Mouse (Mus musculus): ENCODE results near the gene AL731706.1. TPM values are rescaled to one million over a fixed set of nuclear protein-coding genes. Genes with fewer than 3 reads are reported as not detected.

AL731706.1 gene
- polyA plus RNA-seq, 1 experiment from 2014 or later = 29.5 TPM

- no peaks in the 10 kb centered on the region; the same call in 1 of the 2 replicates for H3K4me1 ChIP-seq (ENCODE audit: insufficient read depth)
- DNase-seq (peak; percentile 72), ATAC-seq (ENCODE audit: insufficient read depth) (0 out of 2 replicates have a peak, but pooled peaks have one; percentile 64)
- H3K36me3 ChIP-seq (ENCODE audit: insufficient read depth) = no peaks in the 10 kb centered on the region
- H3K4me2 ChIP-seq = no peak overlapping the region
- H3K27me3 ChIP-seq (ENCODE audit: insufficient read depth, low read length) = no peaks in the 10 kb centered on the region
- H3K9me3 ChIP-seq (ENCODE audit: low read depth, low read length) = no peaks in the 10 kb centered on the region
- TF ChIP-seq CTCF (IDR thresholded peaks at IDR 0.05; ENCODE audit: low read depth) = peak; percentile 48
- H3K9ac ChIP-seq = no peak overlapping the region
- H3K27ac ChIP-seq (ENCODE audit: low read depth) = no peak overlapping the region
- no peak overlapping the region for H3K4me3 ChIP-seq (ENCODE audit: low read depth, low read length)
- 43% methylated on average over 3 of the region's 3 CpGs for WGBS
Measured at GRCm38 (mm10) chr2:136914334-136914902, 23.2 kb upstream of the AL731706.1 start.

DNA sequence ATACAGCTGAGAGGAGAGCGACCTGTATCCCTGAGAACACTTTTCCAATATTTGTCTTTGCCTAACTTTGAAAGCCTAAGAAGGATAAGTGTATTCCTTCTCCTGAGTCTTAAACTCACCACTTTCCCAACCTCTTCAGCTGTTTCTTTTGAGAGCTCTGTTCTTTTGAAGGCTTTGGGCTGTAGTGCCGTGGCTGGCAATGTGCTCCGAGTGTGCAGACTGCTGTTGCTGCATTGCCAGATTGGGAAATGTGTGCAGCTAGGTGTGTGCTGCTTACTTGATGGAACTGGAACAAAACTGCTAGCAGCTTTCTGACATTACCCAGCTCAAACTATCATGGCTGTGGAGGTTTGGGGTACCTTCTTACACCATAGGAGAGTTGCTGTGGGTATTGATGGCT lies 21.8 kb upstream of the AL731706.1 start:
- peak overlapping the region; percentile 9; the same call in 1 of the 2 replicates for H3K27ac ChIP-seq (ENCODE audit: low read depth)
- no peaks in the 10 kb centered on the region for H3K9me3 ChIP-seq (ENCODE audit: low read depth, low read length)
- no peak overlapping the region for H3K4me2 ChIP-seq
- no peaks in the 10 kb centered on the region; the same call in 1 of the 2 replicates for H3K4me1 ChIP-seq (ENCODE audit: insufficient read depth)
- no peak for DNase-seq
- H3K9ac ChIP-seq = no peak overlapping the region
- no peak for TF ChIP-seq CTCF (IDR thresholded peaks at IDR 0.05; ENCODE audit: low read depth)
- H3K27me3 ChIP-seq (ENCODE audit: insufficient read depth, low read length) = no peaks in the 10 kb centered on the region
- H3K4me3 ChIP-seq (ENCODE audit: low read depth, low read length) = no peak overlapping the region
- ATAC-seq (ENCODE audit: insufficient read depth) = no peak
- 60% methylated on average over 3 of the region's 3 CpGs for WGBS
- H3K36me3 ChIP-seq (ENCODE audit: insufficient read depth) = no peaks in the 10 kb centered on the region

DNA sequence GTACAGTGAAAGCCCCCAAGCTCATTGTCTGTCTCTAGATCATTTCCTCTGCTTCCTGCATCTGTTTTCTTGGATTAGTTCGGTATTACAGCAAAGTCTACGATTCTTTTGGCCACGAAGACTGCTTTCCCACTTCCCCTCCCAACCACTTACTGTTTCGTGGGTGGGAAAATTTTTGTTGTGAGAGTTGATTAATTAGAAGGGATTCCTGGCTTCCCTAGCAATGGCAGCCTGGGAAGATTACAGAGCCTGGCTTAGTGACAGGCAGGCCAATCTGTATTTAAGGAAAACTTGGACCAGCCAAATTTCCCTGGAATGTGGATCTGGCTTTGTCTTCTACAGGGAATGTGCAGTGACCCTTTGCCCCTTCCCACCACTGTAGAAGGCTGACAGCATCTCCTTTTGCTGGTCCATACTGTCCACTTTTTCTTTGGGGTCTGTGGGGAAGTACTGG lies 20.8 kb upstream of the AL731706.1 start:
- Histone ChIP-seq H3K27ac (ENCODE audit: low read depth) (no peak overlapping the region; the same call in 1 of the 2 replicates), H3K4me2 (no peak overlapping the region)

DNA sequence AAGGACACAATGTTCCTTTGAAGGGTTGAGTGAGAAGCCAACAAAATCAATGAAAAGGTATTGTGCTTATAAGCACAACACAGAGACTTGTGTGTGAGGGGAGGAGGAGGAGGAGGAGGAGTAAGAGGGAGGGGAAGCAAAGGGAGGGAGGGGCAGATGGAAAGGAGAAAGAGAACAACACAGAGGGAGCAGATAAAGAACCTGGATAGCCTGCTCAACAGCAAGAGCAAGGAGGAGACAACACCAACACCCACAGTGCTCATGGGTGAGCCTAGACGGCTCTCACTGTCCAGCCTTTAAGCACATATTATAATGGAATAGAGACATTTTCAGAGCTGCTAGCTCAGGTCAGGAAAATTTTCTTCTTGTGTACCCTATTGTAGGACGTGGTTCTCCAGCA lies 18.1 kb upstream of the AL731706.1 start:
- no peak for TF ChIP-seq CTCF (IDR thresholded peaks at IDR 0.05; ENCODE audit: low read depth)
- H3K4me3 ChIP-seq (ENCODE audit: low read depth, low read length) = no peak overlapping the region

More for the DNA sequence above, 20.8 kb upstream of the AL731706.1 start:
- H3K27me3 ChIP-seq (ENCODE audit: insufficient read depth, low read length) = no peaks in the 10 kb centered on the region
- no peaks in the 10 kb centered on the region; the same call in 1 of the 2 replicates for H3K4me1 ChIP-seq (ENCODE audit: insufficient read depth)
- H3K9me3 ChIP-seq (ENCODE audit: low read depth, low read length) = no peaks in the 10 kb centered on the region
- no peak for TF ChIP-seq CTCF (IDR thresholded peaks at IDR 0.05; ENCODE audit: low read depth)
- WGBS = 18% methylated on average over 4 of the region's 4 CpGs
- H3K4me3 ChIP-seq (ENCODE audit: low read depth, low read length) = no peak overlapping the region
- DNase-seq (peak; percentile 76), ATAC-seq (ENCODE audit: insufficient read depth) (peak; percentile 54; the same call in 1 of the 2 replicates)
- H3K9ac ChIP-seq = no peak overlapping the region
- no peaks in the 10 kb centered on the region for H3K36me3 ChIP-seq (ENCODE audit: insufficient read depth)

GRCm38 (mm10) chr2:136908596-136908995 lies 17.4 kb upstream of the AL731706.1 start:
- WGBS = 63% methylated on average over 3 of the region's 3 CpGs
- Histone ChIP-seq H3K9me3 (ENCODE audit: low read depth, low read length) (no peaks in the 10 kb centered on the region), H3K4me2 (no peak overlapping the region), H3K27ac (ENCODE audit: low read depth) (no peak overlapping the region), H3K36me3 (ENCODE audit: insufficient read depth) (no peaks in the 10 kb centered on the region), H3K4me1 (ENCODE audit: insufficient read depth) (no peaks in the 10 kb centered on the region; the same call in 1 of the 2 replicates), H3K9ac (no peak overlapping the region), H3K27me3 (ENCODE audit: insufficient read depth, low read length) (no peaks in the 10 kb centered on the region), H3K4me3 (ENCODE audit: low read depth, low read length) (no peak overlapping the region)
- TF ChIP-seq CTCF (IDR thresholded peaks at IDR 0.05; ENCODE audit: low read depth) = no peak
- DNase-seq (no peak), ATAC-seq (ENCODE audit: insufficient read depth) (no peak)

More for the DNA sequence above, 18.1 kb upstream of the AL731706.1 start:
- H3K9me3 ChIP-seq (ENCODE audit: low read depth, low read length) = no peaks in the 10 kb centered on the region
- H3K9ac ChIP-seq = no peak overlapping the region
- DNase-seq (no peak), ATAC-seq (ENCODE audit: insufficient read depth) (no peak)
- H3K27me3 ChIP-seq (ENCODE audit: insufficient read depth, low read length) = no peaks in the 10 kb centered on the region
- no peak overlapping the region for H3K27ac ChIP-seq (ENCODE audit: low read depth)
- H3K4me2 ChIP-seq = no peak overlapping the region
- no peaks in the 10 kb centered on the region; the same call in 1 of the 2 replicates for H3K4me1 ChIP-seq (ENCODE audit: insufficient read depth)
- WGBS = 80% methylated on average over 2 of the region's 2 CpGs
- no peaks in the 10 kb centered on the region for H3K36me3 ChIP-seq (ENCODE audit: insufficient read depth)

GRCm38 (mm10) chr2:136896131-136896530 lies 4.9 kb upstream of the AL731706.1 start:
- Histone ChIP-seq H3K9ac (no peak overlapping the region), H3K9me3 (ENCODE audit: low read depth, low read length) (no peaks in the 10 kb centered on the region), H3K27ac (ENCODE audit: low read depth) (no peak overlapping the region), H3K4me2 (no peak overlapping the region), H3K4me3 (ENCODE audit: low read depth, low read length) (no peak overlapping the region), H3K27me3 (ENCODE audit: insufficient read depth, low read length) (no peaks in the 10 kb centered on the region), H3K4me1 (ENCODE audit: insufficient read depth) (peaks cover 6% of the 10 kb centered on the region), H3K36me3 (ENCODE audit: insufficient read depth) (no peaks in the 10 kb centered on the region)
- peak; percentile 52 for DNase-seq
- ATAC-seq (ENCODE audit: insufficient read depth) = no peak
- WGBS = 67% methylated on average over 2 of the region's 2 CpGs
- no peak for TF ChIP-seq CTCF (IDR thresholded peaks at IDR 0.05; ENCODE audit: low read depth)

GRCm38 (mm10) chr2:136894494-136894893 lies 3.3 kb upstream of the AL731706.1 start:
- DNase-seq (no peak), ATAC-seq (ENCODE audit: insufficient read depth) (no peak)
- 80% methylated on average over 2 of the region's 2 CpGs for WGBS
- Histone ChIP-seq H3K27me3 (ENCODE audit: insufficient read depth, low read length) (no peaks in the 10 kb centered on the region), H3K4me3 (ENCODE audit: low read depth, low read length) (no peak overlapping the region), H3K4me1 (ENCODE audit: insufficient read depth) (peaks cover 9% of the 10 kb centered on the region), H3K9ac (no peak overlapping the region), H3K4me2 (no peak overlapping the region), H3K27ac (ENCODE audit: low read depth) (no peak overlapping the region), H3K36me3 (ENCODE audit: insufficient read depth) (no peaks in the 10 kb centered on the region), H3K9me3 (ENCODE audit: low read depth, low read length) (no peaks in the 10 kb centered on the region)
- TF ChIP-seq CTCF (IDR thresholded peaks at IDR 0.05; ENCODE audit: low read depth) = no peak

Measured in lung, embryonic 14.5 days (tissue).